Mouse (Mus musculus) forebrain, embryonic 10.5 days (tissue): ENCODE data around the gene Wnt4. TPM values are rescaled to one million over a fixed set of nuclear protein-coding genes. Genes with fewer than 3 reads are reported as not detected.

Source experiments
- DNase-seq: peaks from one replicate; pipeline ENCODE4 v3.0.0-alpha.2; 2017; ENCODE audit warnings: low spot score; ENCODE audit errors: extremely low spot score
- H3K27ac ChIP-seq: fragments of 300-500 bp; sonication (generic); 2 replicates; pipeline ENCODE4 v1.5.1; 2016; ENCODE audit warnings: mild to moderate bottlenecking
- H3K27me3 ChIP-seq: fragments of 300-500 bp; sonication (generic); 2 replicates; pipeline ENCODE4 v1.6.1; 2016; ENCODE audit warnings: mild to moderate bottlenecking; ENCODE audit not compliant: poor library complexity, severe bottlenecking
- H3K36me3 ChIP-seq: fragments of 300-500 bp; sonication (generic); replicated peaks from 2 replicates; pipeline ENCODE4 v1.6.1; 2016; ENCODE audit warnings: mild to moderate bottlenecking, moderate library complexity
- H3K4me1 ChIP-seq: fragments of 300-500 bp; sonication (generic); 2 replicates; pipeline ENCODE4 v1.6.1; 2016
- H3K4me3 ChIP-seq: fragments of 300-500 bp; sonication (generic); 2 replicates; pipeline ENCODE4 v1.5.1; 2016; ENCODE audit warnings: mild to moderate bottlenecking, moderate library complexity
- H3K9me3 ChIP-seq: fragments of 300-500 bp; sonication (generic); 2 replicates; pipeline ENCODE4 v1.6.1; 2016; ENCODE audit warnings: mild to moderate bottlenecking, moderate library complexity
- WGBS: fragments of 180-500 bp; shearing (Covaris S2); methylation state at CpG from one replicate; pipeline ENCODE4 v1.1.7; 2016; 5-methylcytosine and 5-hydroxymethylcytosine counted together
- polyA plus RNA-seq: library from polyadenylated mRNA; unstranded; fragments of >200 nt; fragmentation: Nextera tagmentation; extraction: Ambion mirVana; gene quantifications from 2 replicates; pipeline ENCODE4 v1.2.1, GENCODE M21; 2016

Wnt4 gene
- polyA plus RNA-seq, 1 experiment from 2014 or later, result 0.81 TPM

DNA sequence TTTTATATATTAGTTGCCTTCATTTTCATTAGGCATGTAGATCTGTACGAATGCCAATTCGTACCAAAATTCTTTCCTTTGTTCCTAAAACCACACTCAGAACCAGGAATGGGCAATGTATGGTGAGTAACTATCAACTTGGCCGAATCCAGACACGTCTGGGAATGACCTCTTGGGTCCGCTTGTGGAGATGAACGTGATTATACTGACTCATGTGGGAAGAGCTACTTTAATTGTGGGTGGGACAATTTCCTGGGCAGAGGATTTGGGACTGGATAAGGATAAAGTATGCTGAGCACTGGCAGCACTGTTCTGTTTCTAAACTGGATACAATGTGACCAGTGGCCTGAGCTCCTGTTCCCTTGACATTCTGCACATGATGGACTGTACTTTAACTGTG is 47.6 kb downstream of the Wnt4 start:
- WGBS, result 94% methylated on average over 6 of the region's 6 CpGs
- H3K4me1 ChIP-seq, result no peaks in the 10 kb centered on the region
- H3K27ac ChIP-seq, result no peak overlapping the region
- peaks cover 96% of the 10 kb centered on the region for H3K36me3 ChIP-seq
- no peaks in the 10 kb centered on the region for H3K27me3 ChIP-seq
- no peak overlapping the region for H3K4me3 ChIP-seq
- no peak for DNase-seq
- no peaks in the 10 kb centered on the region for H3K9me3 ChIP-seq

DNA sequence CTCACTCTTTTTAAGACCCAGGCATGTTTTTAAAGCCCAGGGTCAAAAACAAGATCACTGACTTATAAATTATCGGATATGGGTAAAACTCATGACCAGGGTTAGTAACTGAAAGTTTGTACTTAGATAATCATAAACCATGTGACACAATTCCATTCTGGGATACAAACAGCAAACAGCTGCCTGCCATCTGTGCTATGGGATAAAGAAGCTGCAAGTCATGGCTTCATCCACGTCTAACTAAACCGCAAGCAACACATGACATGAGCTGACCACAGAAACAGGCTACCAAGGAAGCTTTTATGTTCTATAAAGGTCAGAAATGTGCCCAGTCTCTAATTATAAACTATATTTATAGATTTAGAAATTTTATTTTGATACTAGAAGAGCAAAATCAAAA is 49.2 kb downstream of the Wnt4 start:
- no peaks in the 10 kb centered on the region for H3K9me3 ChIP-seq
- WGBS, result 92% methylated on average over 3 of the region's 3 CpGs
- no peaks in the 10 kb centered on the region for H3K27me3 ChIP-seq
- no peak for DNase-seq
- peaks cover 96% of the 10 kb centered on the region for H3K36me3 ChIP-seq
- H3K4me3 ChIP-seq, result no peak overlapping the region
- no peaks in the 10 kb centered on the region for H3K4me1 ChIP-seq
- no peak overlapping the region for H3K27ac ChIP-seq

DNA sequence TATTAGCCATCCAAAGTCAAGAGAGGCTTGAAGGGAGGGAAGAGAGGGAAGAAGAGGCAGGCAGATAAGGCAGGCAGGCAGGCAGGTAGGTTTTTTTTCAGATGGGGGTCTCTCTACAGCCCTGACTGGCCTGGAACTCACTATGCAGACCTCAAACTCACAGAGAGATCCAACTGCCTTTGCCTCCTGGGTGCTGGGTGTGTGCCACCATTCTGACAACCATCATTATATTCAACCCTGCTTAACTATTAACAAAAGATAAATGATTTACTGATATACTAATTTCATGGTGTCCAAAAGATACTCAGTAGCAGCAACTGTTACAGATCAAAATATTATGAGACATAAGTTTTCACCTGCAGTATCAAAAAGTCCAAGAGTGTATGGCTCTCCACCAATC is 54.8 kb downstream of the Wnt4 start:
- Histone ChIP-seq H3K36me3 (peaks cover 92% of the 10 kb centered on the region), H3K27ac (no peak overlapping the region), H3K27me3 (no peaks in the 10 kb centered on the region), H3K4me1 (no peaks in the 10 kb centered on the region), H3K9me3 (no peaks in the 10 kb centered on the region), H3K4me3 (no peak overlapping the region)
- DNase-seq, result no peak

DNA sequence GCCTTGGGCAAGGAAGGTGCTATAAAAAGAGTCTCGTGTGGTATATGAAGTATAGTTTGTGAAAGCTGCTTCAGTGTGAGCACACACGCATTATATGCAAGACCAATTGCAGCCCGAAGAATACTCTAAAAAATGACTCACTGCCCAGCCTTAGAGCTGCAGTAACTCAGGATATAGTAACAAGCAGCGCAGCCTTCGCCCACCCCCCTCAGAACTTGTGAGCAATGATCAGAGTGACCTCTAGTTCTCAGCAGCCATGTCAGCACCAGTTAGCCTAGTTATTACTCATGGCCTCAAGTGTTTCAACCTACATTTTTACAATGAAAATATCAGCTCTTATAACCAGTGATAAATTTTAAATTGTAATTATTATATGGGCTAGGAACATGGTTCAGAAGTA is 59.2 kb downstream of the Wnt4 start:
- Histone ChIP-seq H3K27me3 (no peaks in the 10 kb centered on the region), H3K4me1 (no peaks in the 10 kb centered on the region), H3K9me3 (no peaks in the 10 kb centered on the region), H3K36me3 (peaks cover 59% of the 10 kb centered on the region), H3K4me3 (no peak overlapping the region), H3K27ac (no peak overlapping the region)
- 94% methylated on average over 5 of the region's 5 CpGs for WGBS
- no peak for DNase-seq

DNA sequence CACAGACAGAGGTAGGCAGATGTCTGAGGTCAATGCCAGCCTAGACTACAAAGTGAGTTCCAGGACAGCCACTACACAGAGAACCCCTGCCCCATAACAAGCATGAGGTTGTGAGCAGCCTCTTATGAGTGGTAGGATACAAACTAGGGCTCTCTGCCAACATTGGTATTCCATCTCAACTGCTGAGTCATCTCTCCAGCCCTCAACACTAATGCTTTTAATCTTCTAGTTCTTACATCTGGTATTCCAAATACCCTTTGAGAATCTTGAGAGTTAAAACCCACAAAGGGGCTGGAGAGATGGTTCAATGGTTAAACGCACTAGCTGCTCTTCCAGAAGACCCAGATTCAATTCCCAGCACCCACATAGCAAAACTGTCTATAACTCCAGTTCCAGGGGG is 62.1 kb downstream of the Wnt4 start:
- Histone ChIP-seq H3K36me3 (peaks cover 49% of the 10 kb centered on the region), H3K27ac (no peak overlapping the region)

DNA sequence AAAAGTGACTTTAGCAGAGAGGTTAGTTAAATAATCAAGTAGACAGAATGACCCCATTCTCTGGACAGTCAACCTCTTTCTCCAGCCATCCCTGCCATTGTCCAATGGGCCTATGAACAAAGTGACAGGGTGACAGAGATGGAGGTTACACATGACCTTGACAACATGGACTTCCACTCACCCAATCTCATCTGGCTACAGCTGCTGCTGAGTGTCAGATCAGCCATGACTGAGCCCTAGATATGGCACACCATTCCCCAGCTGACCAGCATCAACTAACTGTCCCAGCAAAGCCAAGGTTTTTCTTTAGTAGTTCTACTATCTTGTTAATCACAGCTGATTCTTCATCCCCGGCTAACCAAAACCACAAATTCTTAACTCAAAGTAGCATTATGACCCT is 65.5 kb downstream of the Wnt4 start:
- H3K4me1 ChIP-seq, result no peaks in the 10 kb centered on the region
- no peaks in the 10 kb centered on the region for H3K9me3 ChIP-seq
- H3K36me3 ChIP-seq, result peaks cover 59% of the 10 kb centered on the region
- H3K27ac ChIP-seq, result no peak overlapping the region
- no peak overlapping the region for H3K4me3 ChIP-seq
- DNase-seq, result no peak
- 91% methylated on average over 1 of the region's 1 CpGs for WGBS
- H3K27me3 ChIP-seq, result no peaks in the 10 kb centered on the region

More for the DNA sequence above, 62.1 kb downstream of the Wnt4 start:
- H3K27me3 ChIP-seq, result no peaks in the 10 kb centered on the region
- no peak for DNase-seq
- no peak overlapping the region for H3K4me3 ChIP-seq
- H3K9me3 ChIP-seq, result no peaks in the 10 kb centered on the region
- WGBS, result 88% methylated on average over 1 of the region's 1 CpGs
- H3K4me1 ChIP-seq, result no peaks in the 10 kb centered on the region

DNA sequence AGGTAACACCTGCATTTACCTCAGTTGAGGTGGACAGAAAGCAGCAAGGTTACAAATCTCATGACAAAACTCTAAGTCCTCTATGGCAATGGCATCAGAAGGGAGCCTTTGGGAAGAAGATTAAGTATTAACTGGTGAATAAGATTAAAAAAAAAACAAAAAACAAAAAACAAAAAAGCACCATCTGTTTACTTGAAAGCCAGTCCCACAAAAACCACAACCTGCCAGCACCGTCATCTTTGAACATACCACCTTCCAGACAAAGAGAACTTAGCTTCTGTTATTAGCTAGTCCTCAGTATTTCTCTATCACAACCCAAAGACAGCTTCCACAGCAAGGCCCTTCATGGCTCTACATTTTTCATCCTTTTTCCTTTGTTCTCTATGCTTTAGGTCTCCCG is 67.8 kb downstream of the Wnt4 start:
- H3K27ac ChIP-seq, result no peak overlapping the region
- no peaks in the 10 kb centered on the region for H3K9me3 ChIP-seq
- no peaks in the 10 kb centered on the region for H3K27me3 ChIP-seq
- WGBS, result 95% methylated on average over 2 of the region's 2 CpGs
- H3K4me1 ChIP-seq, result no peaks in the 10 kb centered on the region
- DNase-seq, result no peak
- H3K4me3 ChIP-seq, result no peak overlapping the region
- H3K36me3 ChIP-seq, result peaks cover 56% of the 10 kb centered on the region

DNA sequence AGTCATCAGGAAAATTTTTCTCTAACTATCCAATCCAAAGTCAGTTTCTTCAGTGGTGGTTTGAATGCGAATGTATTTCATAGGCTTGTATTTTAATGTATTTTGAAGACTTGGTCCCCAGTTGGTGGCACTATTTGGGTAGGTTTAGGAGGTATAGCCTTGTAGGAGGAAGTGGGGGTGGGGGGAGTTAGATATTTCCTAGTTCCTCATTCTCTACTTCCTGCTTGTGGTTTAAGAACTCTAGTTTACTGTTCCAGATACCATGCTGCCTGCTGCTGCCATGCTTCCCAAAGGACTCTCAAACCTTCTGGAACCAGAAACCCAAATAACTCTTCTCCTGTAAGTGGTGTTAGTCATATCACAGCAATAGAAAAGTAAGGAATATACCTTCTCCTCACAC is 68.5 kb downstream of the Wnt4 start:
- Histone ChIP-seq H3K9me3 (no peaks in the 10 kb centered on the region), H3K36me3 (peaks cover 57% of the 10 kb centered on the region), H3K4me1 (no peaks in the 10 kb centered on the region), H3K27ac (no peak overlapping the region), H3K4me3 (no peak overlapping the region), H3K27me3 (no peaks in the 10 kb centered on the region)
- 100% methylated on average over 1 of the region's 1 CpGs for WGBS
- DNase-seq, result no peak

Other genes starting within 250 kb of the Wnt4 start
- gene Zbtb40, start 228.7 kb upstream of the Wnt4 start, polyA plus RNA-seq, result 5.5 and 6.2 TPM in 2 replicates
- 567 and 573 TPM in 2 replicates for gene Cdc42, start 80.2 kb downstream of the Wnt4 start, polyA plus RNA-seq
- gene Cela3a, start 132.3 kb downstream of the Wnt4 start, polyA plus RNA-seq, result not detected in 2 replicates
- not detected in 2 replicates for gene Cela3b, start 153.1 kb downstream of the Wnt4 start, polyA plus RNA-seq
- gene 1700013G24Rik, start 175.8 kb downstream of the Wnt4 start, polyA plus RNA-seq, result not detected in 2 replicates
- gene Hspg2, start 191.3 kb downstream of the Wnt4 start, polyA plus RNA-seq, result 15.6 and 17.9 TPM in 2 replicates